Mouse (Mus musculus) kidney, postnatal 4 days (tissue): Measurements from ENCODE around the gene Phospho2.
"Not testable (repeated sequence)": the region's sequence is repeated elsewhere in the genome, so short reads cannot be mapped to it uniquely, and the experiment has no call there.

Source experiments
- DNase-seq, 2 experiments: peaks; one replicate each; pipeline ENCODE4 v3.0.0; 2021; ENCODE audit warnings: mixed read lengths in 2 of 2

The Phospho2 gene

GRCm38 (mm10) chr2:69789429-69790069, at the start of gene Phospho2, which contains the start of gene Ccdc173:
Gene Phospho2, plus strand, starts transcription at chr2:69789623.
Gene Ccdc173, minus strand, starts transcription at chr2:69789575.
- peak; percentile 99 for DNase-seq

- DNase-seq, result no peak
Observed at GRCm38 (mm10) chr2:69745091-69745490, 44.3 kb upstream of the Phospho2 start.

DNA sequence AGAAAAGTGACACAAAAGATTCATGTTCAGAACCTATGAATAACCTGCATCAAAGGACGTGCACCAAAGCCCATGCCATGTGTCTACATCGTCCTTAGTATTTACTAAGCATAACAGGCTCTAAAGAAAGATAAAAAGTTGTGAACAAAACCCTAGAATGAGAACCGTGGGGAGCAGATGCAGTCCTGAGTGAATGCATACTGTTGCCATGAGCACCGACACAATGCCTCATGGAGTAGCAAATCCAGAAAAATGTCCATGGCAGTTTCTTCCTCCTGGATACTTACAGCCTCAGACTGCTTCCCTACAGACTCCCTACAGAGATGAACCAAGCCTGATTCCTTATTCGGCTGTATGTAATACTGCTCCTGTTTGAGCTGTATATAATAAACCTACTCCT, 28.4 kb upstream of the Phospho2 start:
- no peak for DNase-seq

GRCm38 (mm10) chr2:69763340-69763739, 26.1 kb upstream of the Phospho2 start:
- peak in 1 of 2 experiments; percentile 18 for DNase-seq

DNA sequence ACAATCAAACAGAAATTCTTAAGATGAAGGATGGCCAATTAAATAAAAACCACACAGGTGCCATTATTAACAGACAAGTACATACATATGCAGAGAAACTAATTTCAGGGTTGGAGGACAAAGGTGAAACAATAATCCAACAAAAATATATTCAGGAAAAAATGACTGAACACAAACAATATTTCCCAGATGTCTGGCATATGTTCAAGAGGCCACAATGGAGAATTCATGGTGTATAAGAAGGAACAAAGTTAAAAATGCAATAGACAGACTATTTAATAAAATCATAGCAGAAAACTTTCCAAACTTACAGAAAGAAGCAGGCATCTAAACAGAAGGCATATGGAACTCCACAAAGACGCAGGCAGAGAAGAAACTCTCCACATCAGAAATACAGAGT, 24.7 kb upstream of the Phospho2 start:
- no peak for DNase-seq

DNA sequence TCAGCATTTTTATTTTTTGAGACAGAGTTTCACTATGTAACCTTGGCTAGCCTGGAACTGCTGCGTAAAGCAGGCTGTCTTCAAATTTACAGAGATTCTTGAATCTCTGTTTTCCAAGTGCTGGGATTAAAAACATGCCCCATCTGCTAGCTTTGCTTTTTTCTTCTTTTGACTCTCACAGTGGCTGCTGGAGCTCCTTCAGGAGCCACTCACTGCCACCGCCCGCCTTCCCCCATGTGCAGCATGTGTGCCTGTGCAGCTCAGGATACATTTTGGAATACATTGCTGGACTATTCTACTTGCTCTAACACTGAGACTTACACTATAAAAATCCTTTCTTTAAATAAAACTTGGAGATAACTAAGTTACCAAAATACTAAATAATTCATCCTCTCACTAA, 16.1 kb upstream of the Phospho2 start:
- no peak for DNase-seq

GRCm38 (mm10) chr2:69777985-69778835, 11.2 kb upstream of the Phospho2 start:
- no peak for DNase-seq

DNA sequence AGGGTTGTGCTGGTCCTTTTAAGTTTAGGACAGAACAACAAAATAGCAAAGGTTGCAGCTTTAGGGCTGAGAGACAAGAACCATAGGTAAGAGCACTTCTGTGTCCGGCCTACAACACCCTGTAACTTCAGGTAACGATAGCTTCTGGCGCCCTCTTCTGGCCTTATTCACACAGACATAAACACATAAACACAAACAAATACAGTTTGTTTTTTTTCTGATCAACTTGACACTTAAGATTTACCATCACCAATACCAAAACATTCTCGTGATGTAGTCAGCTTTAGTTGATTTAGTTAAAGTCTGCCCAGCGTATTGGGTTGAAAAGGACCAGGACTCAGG, 10.6 kb upstream of the Phospho2 start:
- DNase-seq, result peak; percentile 37 to 49

DNA sequence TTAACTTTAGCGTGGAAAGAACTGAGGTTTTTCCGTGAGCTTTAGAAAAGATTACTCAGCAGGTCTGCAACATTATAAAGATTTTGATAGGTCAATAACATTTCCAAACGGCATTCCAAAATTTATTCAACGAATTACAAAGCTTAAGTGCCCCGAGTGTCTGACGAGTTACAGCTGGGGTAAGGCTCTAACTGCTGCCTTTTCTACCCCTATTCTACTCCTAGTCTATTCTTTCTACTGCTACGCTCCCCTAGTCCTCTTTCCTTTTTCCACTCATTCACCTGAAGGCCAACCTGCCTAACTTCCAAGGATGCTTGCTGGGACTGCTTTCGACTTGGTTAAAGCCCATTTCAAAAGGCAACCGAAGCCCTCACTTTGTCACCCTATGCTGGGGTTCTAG, 449 bp upstream of the Phospho2 start:
- no peak for DNase-seq

DNA sequence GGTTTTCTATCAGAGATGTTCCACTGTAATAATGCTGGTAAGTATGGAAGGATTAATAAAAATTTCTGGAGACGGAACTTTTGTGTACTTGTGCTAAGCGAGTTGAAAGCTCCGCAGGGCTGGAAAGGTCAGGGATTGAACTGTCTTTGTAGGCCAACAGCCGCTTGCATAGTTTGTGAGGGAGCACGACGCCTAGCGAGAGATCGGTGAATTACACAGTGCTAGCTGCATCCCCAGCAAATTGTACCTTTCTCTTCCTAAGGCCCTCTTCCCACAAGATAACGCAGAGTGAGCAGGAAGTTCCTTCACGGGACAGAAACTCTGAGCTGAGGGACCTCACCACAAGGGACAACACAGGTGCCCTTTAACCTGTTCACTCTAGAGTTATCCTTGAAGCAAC, 862 bp downstream of the Phospho2 start:
- peak; percentile 91 to 93 for DNase-seq

DNA sequence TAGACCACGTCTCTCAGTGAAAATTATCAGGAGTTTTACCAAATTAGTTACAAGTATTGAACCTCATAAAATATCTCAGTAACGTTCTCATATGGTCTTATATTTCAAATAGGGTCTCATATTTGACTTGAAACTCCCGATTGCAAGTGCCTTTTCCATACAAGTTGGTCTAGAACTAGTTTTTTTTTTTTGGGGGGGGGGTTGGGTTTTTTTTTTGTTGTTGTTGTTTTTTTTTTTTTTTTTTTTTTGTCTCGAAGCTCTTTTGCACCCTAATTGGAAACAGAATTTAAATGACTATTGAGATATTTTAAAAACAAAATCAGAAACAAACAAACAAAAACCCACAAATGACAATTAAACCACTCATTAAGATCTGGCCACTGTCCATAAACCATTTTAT, 1.3 kb downstream of the Phospho2 start:
- no peak for DNase-seq

GRCm38 (mm10) chr2:69802911-69803312, 13.5 kb downstream of the Phospho2 start:
- DNase-seq, result peak; percentile 73 to 80

DNA sequence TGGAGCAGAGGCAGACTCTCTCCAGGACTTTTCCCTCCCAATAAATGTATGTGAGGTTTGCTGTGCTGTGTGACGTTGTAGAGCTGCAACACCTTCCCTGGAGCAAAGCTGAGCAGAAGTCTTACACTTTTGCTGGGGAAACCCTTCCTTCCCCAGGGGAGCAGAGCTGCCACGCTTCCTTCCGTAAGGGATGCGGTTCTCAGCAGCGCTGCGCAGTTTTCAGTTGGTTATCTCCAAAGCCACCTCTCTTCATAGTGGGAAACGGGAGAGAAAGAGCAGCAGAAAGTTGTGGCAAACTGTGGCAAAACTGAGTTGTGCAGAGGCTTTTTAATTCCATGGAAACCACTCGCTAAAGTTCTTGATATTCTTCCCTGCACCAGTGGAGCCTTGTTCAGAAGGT, 14.3 kb downstream of the Phospho2 start:
- DNase-seq, result no peak

DNA sequence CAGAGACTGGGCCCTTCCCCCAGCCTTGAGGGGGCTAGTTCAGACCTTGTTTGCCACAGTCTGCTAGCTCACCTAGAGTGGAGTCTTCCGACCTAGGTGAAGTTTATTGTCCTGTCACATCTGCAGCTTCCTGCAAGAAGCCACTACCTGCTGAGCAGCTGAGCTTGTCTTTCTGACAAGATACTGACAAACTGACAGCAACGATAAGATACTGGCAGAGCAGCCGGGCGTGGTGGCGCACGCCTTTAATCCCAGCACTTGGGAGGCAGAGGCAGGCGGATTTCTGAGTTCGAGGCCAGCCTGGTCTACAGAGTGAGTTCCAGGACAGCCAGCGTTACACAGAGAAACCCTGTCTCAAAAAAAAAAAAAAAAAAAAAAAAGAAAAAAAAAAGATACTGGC, 15.2 kb downstream of the Phospho2 start:
- not testable (repeated sequence) for DNase-seq

GRCm38 (mm10) chr2:69810169-69810568, 20.7 kb downstream of the Phospho2 start:
- no peak for DNase-seq

DNA sequence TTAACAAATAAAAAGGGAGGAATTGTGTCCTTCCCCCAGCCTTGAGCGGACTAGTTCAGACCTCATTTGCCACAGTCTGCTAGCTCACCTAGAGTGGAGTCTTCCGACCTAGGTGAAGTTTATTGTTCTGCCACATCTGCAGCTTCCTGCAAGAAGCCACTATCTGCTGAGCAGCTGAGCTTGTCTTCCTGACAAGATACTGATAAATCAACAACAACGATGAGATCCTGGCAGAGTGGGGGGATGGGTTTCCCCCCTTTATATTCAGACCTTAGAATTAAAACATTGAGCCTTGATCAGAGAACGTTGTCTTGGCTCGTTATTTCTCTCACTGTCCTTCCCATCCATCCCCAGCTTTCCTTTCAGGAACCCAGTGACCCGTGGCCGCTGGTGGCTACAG, 21.9 kb downstream of the Phospho2 start:
- DNase-seq, result not testable (repeated sequence)

DNA sequence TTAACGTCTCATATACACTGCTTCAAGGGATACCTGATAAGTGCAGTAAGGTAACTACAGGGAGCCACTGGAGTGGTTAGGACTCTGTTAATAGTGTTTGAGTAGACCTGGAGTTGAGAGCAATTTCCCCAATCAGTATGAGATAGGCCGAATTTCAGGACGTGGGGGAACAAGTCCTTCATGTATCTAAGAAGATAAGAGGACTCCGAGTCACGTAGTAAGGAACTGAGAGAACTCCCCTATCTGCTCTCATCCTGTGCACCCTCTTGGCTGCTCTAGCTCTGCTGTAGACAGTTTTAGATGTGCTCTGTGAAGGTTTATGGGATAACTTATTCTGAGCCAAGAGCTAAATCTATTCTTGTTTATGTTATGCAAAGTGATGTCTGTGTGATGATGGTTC, 27.2 kb downstream of the Phospho2 start:
- no peak for DNase-seq

DNA sequence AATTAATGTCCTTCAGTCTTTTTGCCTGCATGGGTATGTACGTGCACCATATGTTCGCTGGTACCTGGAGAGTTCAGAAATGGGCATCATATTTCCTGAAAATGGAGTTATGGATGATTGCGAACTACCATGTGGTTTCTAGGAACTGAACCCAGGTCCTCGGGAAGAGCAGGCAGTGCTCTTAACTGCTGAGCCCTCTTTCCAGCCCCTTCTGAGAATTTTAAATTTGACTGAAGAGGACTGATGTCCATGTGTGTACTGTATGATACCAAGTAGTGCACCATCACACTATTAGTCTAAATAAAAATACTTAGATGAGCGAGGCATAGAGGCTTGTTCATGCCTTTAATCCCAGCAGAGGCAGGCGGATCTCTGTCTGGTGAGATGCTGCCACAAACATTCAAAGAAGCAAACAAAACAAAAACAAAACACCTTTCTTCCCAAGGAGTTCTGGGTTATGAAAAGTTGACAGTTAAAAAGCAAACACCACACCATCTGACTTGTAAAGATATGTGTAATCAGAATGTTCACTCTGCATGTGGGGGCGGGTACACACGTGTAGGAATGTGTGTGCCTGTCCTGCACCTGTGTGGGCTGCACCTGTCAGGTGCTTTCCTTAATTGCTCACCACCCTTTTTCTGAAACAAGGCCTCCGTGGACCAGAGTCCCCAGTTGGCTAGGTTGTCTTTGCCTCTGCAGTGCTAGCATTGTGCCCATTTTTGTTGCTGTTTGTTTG, 29.1 kb downstream of the Phospho2 start:
- DNase-seq, result no peak

GRCm38 (mm10) chr2:69820201-69820600, 30.8 kb downstream of the Phospho2 start:
- DNase-seq, result no peak

DNA sequence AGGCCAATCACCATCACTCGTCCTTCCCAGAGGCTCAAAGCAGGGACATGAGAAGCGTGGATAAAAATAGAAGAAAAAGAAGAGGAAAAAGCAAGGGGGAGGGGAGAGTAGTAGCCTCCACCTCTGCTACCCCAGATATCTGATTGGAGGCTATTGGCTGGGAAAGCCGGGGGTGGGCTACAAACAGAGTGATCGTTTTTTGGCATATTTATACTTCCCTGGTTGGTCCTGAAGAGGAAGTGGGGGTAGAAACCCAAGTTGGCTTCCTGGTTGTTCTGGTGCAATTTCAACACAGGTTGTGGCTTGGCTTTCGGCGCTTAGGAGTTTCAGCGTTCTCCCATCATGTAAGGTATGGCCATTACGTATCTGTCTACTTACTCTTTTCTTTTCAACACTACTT, 32.3 kb downstream of the Phospho2 start, which contains the start of gene Klhl23:
Klhl23 (plus strand) TSS at position 234 of the 400 bp plus-strand sequence.
- peak; percentile 6 to 36 for DNase-seq

DNA sequence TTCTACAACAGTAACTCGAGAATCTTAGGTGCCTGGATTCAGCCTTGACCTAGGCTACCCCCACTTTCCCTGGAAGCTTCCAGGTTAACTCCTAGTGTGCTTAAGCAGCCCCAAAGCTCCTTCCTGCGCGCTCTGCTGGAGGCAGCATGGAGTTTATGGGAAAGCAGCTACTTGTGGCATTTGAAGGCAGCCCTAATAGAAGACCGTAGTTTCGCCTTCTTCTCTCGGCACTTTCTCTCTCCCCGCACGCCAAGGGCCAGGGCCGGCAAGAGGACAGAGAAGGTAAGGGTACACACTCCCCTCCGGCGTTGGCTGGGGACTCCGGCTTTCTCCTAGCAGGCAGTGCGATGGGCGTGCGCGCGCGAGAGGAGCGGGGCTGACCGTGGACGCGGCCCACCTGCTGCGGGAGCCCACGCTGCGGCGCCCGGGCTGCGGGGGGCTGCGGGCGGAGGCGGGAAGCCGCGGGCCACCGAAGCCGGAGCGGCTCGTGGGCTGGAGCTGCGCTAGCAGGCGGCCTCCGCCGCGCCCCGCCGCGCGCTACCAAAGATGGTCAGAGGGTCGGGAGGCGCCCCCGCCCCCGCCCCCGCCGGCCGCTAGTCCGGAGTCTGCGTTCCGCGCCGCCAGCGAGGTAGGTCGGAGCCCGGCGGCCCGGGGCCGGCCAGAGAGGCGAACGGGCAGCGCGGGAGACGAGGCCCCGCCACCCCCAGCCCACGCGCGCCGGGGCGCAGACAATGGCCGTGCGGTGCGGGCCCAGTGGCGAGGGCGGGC, 33.1 kb downstream of the Phospho2 start:
- peak; percentile 67 to 80 for DNase-seq

- DNase-seq, result peak; percentile 65 to 73
Observed at GRCm38 (mm10) chr2:69823129-69823677, 33.8 kb downstream of the Phospho2 start.
